Mouse (Mus musculus): ENCODE measurements around the gene Pip4k2c.

GRCm38 (mm10) chr10:127156089-127156488, 55.3 kb downstream of the Pip4k2c start:
- TF ChIP-seq GATA1 (IDR thresholded peaks at IDR 0.05; ENCODE audit: borderline replicate concordance, low read length), result no peak
- no peak for TF ChIP-seq CTCF (IDR thresholded peaks at IDR 0.05; ENCODE audit: low read depth, low read length)
- TF ChIP-seq GATA2 (IDR thresholded peaks at IDR 0.05; ENCODE audit: borderline replicate concordance, low read depth, low read length), result no peak
- no peak for TF ChIP-seq TAL1 (conservative IDR thresholded peaks at IDR 0.05; ENCODE audit: low read depth, low read length)
- TF ChIP-seq POLR2AphosphoS5 (IDR thresholded peaks at IDR 0.05; ENCODE audit: insufficient replicate concordance, low read depth, low read length), result no peak

All from G1E (cell line).